Mouse (Mus musculus): ENCODE results near the gene Klhl36.

The Klhl36 gene

DNA sequence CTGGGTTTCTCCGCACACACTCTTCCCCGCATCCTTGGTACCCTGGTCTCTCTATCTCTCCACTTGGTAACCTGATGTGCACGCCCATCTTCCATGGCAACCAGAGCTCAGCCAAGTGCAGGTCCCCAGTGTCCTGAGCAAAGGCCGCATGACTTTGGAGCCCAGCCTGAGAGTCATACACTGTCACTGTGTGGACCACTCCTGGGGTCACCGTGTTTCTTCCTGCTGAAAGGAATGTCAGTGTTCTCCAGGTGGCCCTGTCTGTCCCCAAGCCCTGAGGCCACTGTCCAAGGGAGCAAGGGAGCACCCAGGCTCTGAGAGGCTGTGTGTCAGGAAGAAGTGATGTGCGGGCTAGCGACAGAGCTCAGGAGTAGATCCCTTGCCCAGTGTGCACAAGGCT is 21.2 kb downstream of the Klhl36 start:
- no peak for DNase-seq (ENCODE audit: low read depth, low spot score)

DNA sequence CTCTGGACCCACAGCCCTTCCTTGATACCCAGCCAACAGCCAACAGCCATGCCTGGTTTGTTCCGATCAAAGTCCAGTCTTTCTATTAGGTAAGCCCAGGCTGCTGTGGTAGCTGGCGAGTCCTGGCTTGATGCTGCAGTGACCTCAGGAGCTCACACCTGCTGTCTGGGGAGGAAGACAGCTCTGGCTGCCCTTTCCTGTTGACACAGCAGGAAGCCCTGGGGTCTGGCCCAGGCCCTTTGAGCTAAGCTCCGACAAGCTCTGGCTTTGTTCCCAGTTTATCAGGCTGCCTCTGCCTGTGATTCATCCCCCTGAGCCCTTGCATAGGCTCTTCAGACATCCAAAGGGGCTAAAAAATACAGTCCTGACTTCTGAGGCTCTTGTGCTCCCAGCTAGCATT is 23.5 kb downstream of the Klhl36 start:
- peak; percentile 86 for DNase-seq (ENCODE audit: low read depth, low spot score)

DNA sequence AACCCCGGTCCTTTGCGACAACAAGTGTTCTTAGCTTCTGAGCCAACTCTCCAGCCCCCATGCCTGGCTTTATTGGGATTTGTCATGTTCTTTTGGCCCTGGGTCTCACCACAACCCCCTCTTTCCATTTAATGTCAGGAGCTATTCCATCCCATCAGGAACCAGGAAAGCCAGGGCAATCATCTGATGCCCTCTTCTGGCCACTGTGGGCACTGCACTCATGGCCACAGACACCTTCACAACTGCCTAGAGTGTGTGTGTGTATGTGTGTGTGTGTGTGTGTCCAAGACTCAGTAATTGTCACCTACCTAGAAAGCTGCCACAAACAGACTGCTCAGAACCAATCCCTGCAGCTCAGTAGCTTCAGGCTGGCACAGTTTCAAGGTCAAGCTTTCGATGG is 25.1 kb downstream of the Klhl36 start:
- DNase-seq (ENCODE audit: low read depth, low spot score) = peak; percentile 27

DNA sequence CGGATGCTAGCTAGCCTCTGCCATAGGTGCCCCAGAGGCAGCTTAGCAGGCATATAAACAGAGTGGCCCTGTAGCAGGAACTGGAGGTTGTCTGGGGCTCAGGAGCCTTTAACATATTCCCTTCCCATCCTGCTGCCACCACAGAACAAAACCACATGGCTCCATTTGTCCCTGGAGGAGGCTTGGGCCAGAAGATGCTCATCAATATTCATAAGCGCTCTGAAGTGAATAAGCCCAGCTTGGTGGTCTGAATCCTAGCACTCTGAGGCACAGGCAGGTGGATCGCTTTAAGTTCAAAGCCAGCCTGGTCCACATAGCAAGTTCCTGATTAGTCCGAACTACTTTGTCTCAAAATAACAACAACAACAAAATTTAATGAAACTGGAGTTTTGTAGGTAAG is 25.9 kb downstream of the Klhl36 start:
- no peak for DNase-seq (ENCODE audit: low read depth, low spot score)

DNA sequence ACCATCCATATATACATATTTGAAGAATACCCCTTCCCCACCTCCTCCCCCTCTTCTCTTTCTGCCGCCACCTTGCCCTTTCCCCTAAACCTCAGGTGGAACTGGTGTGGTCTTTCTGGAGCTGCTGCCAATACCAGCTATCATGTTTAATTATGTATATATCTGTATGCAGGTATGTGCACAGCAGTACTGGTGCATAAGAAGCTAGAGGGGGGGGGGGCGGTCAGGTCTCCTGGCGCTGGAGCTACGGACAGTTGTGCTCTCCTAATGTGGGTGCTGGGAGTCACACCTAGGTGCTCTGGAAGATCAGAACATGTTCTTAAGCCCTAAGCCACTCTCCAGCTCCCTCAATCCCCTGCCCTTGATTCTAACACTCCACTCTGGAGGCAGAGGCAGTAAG is 35.0 kb downstream of the Klhl36 start:
- DNase-seq (ENCODE audit: low read depth, low spot score) = no peak

DNA sequence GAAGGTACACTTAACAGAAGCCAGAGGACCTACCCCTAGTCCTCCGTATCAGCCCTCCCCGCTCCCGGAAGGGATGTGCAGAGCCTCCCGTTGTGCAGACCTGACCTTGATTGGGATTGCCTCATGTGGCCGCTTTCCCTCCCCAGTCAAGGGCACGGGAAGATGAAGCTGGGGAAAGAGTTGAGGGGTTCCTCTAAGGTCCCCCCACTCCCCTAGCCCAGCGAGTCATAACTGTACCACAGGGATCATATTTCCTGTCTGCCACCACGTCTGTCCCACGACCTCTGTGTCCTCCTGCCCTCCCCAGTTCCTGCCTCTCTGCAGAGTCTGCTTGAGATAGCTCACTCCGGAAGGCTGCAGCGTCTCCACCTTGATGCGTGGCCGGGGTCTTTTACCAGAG is 35.9 kb downstream of the Klhl36 start:
- DNase-seq (ENCODE audit: low read depth, low spot score) = no peak

DNA sequence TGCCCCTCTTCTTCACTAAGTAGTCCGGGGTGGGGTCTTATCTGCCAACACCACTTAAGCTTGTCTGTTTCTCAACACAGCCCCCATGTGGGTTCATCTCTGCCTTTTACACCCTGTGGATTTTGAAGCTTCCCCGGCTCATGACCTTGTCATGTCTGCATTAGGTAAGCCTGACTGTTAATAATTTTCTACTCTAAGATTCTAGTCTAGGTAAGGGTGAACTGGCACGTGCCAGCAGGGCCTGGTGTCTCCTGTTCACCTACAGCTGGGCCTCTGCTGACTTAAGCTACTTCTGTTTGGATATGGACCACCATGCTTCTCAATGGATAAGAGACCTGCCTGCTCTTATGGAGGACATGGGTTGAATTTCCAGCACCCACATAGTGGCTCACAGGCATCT is 39.3 kb downstream of the Klhl36 start:
- no peak for DNase-seq (ENCODE audit: low read depth, low spot score)

DNA sequence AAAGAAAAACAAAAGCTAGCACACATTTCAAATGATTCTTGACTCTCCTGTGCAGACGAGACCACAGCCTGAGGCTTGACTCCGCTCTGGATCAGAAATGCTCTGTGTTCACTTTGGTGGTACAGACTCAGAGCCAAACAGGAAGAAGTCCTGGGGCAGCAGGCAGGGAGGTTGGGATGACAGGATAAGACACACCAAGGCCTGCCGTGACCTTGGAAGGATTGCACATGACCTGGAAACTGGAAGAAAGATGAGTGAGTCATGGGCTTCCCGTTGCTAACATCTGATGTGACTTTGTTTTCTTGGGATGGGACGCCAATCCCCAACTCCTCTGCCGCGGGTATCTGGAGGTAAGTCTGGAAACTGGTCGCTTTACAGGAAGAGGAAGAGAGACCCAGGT is 39.9 kb downstream of the Klhl36 start:
- DNase-seq (ENCODE audit: low read depth, low spot score) = no peak

DNA sequence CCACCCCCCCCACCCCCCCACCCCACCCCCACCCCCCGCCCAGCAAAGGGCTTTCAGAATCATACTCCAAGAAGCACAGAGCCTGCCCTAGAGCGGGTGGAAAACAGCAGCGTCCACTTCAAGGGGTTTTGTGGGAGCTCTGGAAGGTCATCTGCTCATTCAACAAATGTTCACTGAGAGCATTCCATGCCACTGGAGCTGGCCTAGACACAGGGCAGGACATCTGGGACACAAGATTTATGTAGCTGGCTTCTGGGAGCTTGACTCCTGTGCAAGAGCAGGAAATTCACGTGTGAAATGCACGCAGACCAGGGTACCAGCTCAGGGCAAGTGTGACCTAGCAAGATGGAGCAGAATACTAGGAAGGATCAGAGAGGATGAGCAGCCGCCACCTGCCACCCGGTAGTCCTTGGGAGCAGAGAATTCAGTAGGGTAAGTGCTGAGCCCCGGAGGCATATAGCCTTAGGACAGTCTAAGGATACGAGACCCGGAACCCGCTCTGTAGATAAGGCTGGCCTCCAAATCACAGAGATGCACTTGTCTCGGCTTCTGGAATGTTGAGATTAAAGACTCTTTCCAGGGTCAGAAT is 42.4 kb downstream of the Klhl36 start:
- no peak for DNase-seq (ENCODE audit: low read depth, low spot score)

DNA sequence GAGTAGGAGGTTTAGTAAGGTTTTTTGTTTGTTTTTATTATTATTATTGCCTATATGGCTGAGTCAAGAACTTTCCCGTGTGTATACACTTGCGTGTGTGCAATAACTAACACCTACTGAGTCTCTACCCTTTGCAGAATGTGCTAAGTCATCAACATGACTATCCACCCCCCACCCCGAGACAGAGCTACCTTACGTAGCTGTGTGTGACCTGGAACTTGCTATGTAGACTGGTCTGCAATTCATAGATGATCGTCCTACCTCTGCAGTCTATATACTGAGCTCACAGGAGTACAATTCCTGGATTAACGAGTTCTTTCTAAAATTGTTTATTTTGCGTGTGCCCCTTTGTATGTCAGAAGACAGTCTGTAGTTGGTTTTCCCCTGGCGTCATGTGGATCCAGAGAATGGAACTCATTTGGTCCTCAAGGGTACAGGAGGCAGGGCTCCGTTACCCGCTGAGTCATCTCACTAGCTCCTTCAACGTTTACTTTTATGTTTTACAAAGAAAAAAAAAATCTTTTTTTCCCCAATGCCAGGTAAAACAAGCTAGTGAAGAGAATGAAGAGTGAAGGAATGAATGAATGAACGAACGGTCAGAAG is 48.0 kb downstream of the Klhl36 start, which contains the start of gene Usp10:
Gene Usp10 (plus strand): TSS at position 417 of the 603 bp plus-strand sequence.
- peak; percentile 54 for DNase-seq (ENCODE audit: low read depth, low spot score)

DNA sequence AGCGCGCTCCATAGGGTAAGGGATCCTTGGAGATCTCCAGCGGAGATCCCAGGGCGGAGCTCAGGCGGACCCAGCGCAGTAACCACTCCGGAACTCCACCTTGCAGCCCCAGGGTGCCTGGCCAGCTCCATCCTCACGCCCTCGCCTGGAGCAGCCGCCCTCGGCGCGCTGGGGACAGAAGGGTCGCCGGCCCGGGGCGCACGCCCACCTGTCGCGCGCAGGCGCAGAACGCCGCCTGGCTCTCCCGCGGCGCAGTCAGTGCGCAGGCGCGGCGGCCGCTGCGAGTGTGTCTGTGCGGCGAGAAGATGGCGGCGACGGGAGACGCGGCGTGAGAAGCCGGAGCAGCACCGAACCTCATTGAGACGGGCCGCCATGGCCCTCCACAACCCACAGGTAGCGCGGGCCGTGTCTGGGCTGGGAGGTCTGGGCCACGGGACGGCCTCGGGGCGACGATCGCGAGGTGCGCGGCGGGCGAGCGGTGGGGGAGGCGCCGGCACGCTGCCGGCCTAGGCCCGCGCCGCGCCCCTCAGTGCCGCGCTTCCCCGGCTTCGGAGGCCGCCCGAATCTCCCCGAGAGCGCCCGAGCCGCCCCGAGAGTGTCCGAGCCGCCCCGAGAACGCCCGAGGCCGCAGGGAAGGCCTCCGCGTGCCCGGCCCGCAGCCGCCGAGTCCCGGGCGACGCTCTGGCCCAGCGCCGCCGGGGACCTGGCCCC is 48.6 kb downstream of the Klhl36 start, which contains the start of gene Gm20388:
Gene Gm20388 (plus strand): TSS at position 295 of the 711 bp plus-strand sequence.
- DNase-seq (ENCODE audit: low read depth, low spot score) = peak; percentile 92

DNA sequence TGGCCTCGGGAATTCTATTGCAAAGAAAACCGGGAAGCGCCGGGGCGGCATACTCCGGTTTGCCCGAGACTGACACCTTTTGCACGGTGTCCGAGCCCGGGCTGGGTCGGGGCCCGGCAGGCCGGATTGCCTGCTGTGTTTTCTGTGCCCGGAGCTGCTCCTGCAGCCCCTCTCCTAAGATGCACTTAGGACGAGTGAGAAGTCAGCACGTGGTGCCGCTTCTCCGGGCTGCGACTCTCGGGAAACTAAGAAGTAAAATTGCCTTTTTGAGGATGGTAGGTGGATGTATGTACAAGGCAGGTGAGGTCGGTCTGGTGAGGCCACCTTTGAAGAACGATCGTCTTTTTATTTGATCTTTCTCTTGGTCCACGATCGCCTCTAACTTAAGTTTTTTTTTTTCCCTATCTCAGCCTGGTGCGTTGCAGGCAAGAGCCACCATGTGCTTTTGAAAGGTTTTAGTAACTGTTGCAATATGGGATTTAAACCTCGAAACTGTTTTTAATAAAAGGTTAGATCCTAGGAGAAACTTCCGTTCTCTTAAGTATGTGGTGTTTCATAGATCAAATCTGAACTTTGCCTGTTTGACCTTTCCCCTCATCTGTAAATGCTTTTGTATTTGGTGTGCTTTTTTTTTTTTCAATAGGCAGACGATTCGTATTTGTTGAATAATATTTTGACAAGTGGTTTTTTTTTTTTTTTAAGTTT is 49.3 kb downstream of the Klhl36 start:
- no peak for DNase-seq (ENCODE audit: low read depth, low spot score)

DNA sequence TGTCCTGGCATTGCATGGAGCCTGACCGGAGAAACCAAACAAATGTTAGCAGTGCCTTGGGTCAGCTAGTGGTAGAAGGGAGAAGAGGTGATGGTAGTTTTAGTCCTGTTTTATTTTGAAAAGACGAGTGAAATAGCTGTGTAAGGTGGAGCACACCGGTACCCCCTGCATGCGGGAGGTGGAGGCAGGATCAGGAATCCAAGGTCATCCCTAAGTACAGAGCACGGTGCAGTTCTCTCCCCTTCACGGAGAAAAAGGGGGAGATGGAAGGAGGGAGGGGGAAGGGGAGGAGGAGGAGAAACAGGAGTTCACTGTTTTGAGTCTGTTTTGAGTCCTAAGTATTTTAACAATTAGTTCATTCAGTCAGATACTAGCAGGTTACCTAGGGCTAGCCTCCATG is 50.6 kb downstream of the Klhl36 start:
- DNase-seq (ENCODE audit: low read depth, low spot score) = no peak

DNA sequence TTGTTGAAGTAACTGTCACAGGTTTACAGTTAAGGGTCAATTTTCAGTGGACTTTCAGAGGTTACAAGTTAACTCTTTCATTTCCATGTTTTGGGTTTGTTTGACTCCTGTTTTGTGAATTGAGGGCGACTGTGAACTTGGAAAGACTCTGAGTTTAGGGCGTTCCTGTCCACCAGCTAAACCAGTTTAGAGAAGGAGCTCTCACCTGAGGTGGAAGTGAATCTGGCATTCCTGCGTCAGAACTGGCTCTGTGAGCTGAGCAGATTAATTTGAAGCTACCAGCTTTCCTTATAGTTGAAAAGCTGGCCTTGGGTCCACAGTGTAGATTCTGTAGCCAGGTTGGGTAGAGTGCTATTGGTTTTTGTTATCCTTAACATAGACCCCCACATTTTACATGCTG is 51.1 kb downstream of the Klhl36 start:
- DNase-seq (ENCODE audit: low read depth, low spot score) = no peak

DNA sequence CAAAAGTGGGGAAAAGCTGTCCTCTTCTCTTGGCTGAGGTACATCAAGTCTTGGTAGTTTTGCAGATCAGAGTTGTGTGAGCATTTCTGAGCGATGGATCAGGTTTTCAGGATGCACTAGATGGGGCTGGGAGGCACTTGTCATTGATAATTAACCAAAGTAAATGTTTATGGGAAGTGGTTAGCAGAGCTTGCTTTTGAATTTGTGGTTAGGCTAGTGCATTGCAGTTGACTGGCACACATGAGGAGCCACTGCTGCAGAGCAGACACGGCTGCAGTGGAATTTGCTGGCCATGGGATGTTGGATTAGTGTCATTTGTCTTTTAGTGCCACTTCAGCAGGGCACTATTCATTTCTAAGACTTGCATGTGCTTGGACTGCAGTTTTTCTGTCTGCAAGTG is 52.1 kb downstream of the Klhl36 start:
- DNase-seq (ENCODE audit: low read depth, low spot score) = no peak

DNA sequence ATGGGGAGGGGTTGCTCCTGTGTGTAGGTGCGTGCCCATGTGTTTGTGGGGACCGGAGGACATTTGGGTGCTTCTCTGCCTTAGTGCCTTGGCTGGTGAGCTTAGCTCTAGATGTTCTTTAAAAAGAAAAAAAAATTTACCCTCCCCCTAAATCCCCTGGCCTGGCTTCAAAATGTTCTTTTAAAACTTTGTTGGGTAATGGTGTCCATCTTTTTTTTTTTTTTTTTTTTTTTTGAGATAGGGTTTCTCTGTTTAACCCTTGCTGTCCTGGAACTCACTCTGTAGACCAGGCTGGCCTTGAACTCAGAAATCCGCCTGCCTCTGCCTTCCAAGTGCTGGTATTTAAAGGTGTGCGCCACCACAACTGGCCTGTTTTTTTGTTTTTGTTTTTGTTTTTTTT is 53.2 kb downstream of the Klhl36 start:
- no peak for DNase-seq (ENCODE audit: low read depth, low spot score)

DNA sequence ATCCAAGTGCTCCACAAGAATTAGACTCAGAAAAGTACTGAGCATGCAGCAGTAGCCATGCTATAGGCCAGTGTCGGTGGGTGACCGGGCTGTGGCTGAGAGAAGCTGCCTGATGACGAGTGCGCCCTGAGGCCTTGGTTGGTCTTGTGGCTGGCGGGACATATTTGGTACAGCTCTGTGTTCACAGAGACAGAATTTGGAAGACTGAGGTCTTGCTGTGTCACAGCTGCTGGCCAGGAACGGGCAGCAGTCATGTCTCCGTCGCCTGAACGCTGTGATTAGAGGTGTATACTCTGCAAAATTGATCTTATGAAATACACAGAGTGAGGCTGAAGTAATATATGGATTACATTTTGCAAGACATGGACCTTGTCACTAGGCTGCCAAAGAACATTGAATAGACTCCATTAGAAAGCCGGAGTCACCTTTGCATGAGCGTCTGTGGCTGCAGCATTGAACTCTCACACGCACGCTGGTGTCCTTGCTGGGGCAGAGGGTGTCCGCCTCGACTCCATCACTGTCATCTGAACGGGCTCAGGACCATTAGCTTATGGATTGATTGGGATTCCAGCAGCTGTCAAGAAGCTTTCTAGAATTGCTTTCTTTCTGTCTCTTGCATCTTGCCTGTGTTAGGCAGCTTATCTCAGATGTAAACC is 54.3 kb downstream of the Klhl36 start:
- peak; percentile 22 for DNase-seq (ENCODE audit: low read depth, low spot score)

DNA sequence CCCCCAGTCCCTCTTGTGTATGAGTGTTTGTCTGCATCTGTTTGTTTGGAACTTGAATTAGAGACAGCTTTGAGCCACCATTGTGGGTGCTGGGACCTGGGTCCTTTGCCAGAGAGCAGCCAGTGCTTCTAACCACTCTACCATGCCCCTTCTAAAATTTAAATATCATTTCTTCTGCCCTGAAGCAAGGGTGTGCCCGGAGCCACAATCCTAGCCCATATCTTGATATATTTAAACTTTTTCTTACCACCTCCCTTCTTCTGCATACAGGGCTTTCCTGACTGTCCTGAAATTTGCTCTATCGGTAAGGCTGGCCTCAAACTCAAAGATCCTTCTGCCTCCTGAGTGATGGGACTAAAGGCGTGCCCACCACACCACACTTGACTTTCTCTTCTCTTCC is 55.3 kb downstream of the Klhl36 start:
- DNase-seq (ENCODE audit: low read depth, low spot score) = no peak

DNA sequence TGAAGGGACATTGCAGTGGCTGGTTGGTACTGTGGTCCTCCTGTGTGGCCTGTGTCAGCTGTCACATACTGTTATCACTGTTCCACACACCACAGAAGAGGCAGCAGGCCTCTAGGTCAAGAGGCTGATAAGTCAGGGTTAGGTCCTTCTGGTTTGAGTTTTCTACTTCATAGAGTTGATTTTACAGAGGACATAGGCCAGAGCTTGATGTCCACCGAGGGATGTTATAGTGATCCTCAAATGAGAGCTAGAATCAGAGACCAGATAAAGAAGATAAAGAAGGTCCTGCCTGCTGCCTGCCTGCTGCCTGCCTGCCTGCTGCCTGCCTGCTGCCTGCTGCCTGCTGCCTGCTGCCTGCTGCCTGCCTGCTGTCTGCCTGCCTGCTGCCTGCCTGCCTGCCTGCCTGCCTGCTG is 56.1 kb downstream of the Klhl36 start:
- no peak for DNase-seq (ENCODE audit: low read depth, low spot score)

DNA sequence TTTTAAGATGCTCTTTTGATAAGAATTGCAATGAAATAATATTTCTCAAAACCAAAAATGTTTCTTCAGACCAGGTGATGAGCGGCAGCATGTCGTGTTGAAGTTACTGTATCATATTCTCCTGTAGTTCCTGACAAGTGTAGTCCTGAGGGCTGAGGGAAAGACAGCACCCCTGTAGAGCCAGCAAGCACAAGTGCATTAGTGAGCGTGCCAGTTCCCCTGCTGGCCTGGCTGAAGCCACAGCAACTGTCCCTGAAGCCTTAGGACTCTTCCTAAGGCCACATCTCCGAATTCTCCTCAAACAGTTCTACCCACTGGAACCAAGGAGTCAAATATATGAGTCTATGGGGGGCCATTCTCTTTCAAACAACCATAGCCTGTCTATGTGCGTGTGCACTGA is 61.2 kb downstream of the Klhl36 start:
- peak; percentile 33 for DNase-seq (ENCODE audit: low read depth, low spot score)

DNA sequence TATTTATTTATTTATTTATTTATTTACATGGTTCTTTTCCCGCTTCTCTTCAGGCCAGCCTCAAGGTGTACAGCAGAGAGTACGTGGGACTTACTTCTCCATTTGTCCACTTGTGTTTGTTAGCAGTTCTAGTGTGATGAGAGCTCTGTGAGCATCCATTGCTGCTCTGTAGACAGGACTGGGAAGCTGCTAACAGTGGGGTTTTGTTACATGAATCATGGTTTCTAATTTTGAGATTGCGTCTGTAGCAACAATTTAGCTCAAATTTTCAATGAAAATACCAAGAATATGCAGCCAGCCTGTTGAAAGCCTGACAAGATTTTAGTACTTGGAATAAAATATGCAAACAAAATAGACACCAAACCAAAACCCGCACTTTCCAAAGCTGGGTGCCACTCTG is 63.4 kb downstream of the Klhl36 start:
- DNase-seq (ENCODE audit: low read depth, low spot score) = peak; percentile 61

DNA sequence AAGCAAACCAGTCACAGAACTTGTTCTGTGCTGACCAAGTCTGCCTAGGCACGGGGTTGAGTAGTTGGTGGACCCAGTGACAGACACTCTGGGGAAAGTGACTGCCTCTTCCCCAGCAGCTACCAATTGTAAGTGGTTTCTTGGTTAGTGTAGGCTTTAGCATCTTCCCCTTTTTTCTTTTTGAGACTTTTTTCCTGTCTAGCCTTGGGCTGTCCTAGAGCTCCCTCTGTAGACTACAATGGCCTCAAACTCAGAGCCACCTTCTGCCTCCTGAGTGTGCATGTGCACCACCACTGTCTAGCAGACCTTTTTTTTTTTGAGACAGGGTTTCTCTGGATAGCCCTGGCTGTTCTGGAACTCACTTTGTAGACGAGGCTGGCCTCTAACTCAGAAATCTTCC is 64.4 kb downstream of the Klhl36 start:
- peak; percentile 52 for DNase-seq (ENCODE audit: low read depth, low spot score)

Measured in brain, adult 2 months (tissue).